Mouse (Mus musculus): ENCODE measurements around the gene Cnga4.
"Not testable (repeated sequence)": the region's sequence is repeated elsewhere in the genome, so short reads cannot be mapped to it uniquely, and the experiment has no call there.

Gene Cnga4

GRCm38 (mm10) chr7:105418106-105418505 lies 13.7 kb downstream of the Cnga4 start:
- no peak for DNase-seq

GRCm38 (mm10) chr7:105420903-105421302 lies 16.5 kb downstream of the Cnga4 start:
- DNase-seq: no peak

- no peak for DNase-seq
Measured at GRCm38 (mm10) chr7:105424368-105424767, 20.0 kb downstream of the Cnga4 start.

GRCm38 (mm10) chr7:105425424-105426043 lies 21.2 kb downstream of the Cnga4 start, which contains the start of gene Cckbr:
Gene Cckbr (plus strand): TSS chr7:105425731.
- DNase-seq: no peak

- DNase-seq: no peak
Measured at GRCm38 (mm10) chr7:105426051-105426450, 21.7 kb downstream of the Cnga4 start.

- no peak for DNase-seq
Measured at GRCm38 (mm10) chr7:105432058-105432457, 27.7 kb downstream of the Cnga4 start.

GRCm38 (mm10) chr7:105433859-105434258 lies 29.5 kb downstream of the Cnga4 start:
- DNase-seq: no peak

GRCm38 (mm10) chr7:105434798-105435197 lies 30.4 kb downstream of the Cnga4 start:
- DNase-seq: no peak

GRCm38 (mm10) chr7:105437979-105438772 lies 33.8 kb downstream of the Cnga4 start:
- DNase-seq: no peak

- no peak for DNase-seq
Measured at GRCm38 (mm10) chr7:105441426-105441825, 37.1 kb downstream of the Cnga4 start.

GRCm38 (mm10) chr7:105445076-105445475 lies 40.7 kb downstream of the Cnga4 start:
- DNase-seq: no peak

GRCm38 (mm10) chr7:105453345-105453744 lies 49.0 kb downstream of the Cnga4 start:
- not testable (repeated sequence) for DNase-seq

Measured in cerebellum, adult 18-20 months (tissue).